Mouse (Mus musculus) heart, embryonic 12.5 days (tissue): ENCODE results near the gene Masp1. TPM values are rescaled to one million over a fixed set of nuclear protein-coding genes. Genes with fewer than 3 reads are reported as not detected.

Experiments
- ATAC-seq: fragments of 200-750 bp; cut with Nextera tagmentation; 2 replicates; pipeline ENCODE4 v1.8.0; 2017; ENCODE audit warnings: moderate TSS enrichment, moderate library complexity; ENCODE audit not compliant: insufficient number of reproducible peaks, low FRiP score
- H3K27ac ChIP-seq: fragments of 300-500 bp; sonication (generic); 2 replicates; pipeline ENCODE4 v1.5.1; 2016; ENCODE audit warnings: mild to moderate bottlenecking, moderate library complexity; ENCODE audit not compliant: poor library complexity, severe bottlenecking
- H3K27me3 ChIP-seq: fragments of 300-500 bp; sonication (generic); replicated peaks from 2 replicates; pipeline ENCODE4 v1.6.1; 2016; ENCODE audit warnings: mild to moderate bottlenecking, moderate library complexity
- H3K36me3 ChIP-seq: fragments of 300-500 bp; sonication (generic); 2 replicates; pipeline ENCODE4 v1.6.1; 2016; ENCODE audit warnings: mild to moderate bottlenecking, moderate library complexity
- H3K4me1 ChIP-seq: fragments of 300-500 bp; sonication (generic); replicated peaks from 2 replicates; pipeline ENCODE4 v1.6.1; 2016; ENCODE audit warnings: mild to moderate bottlenecking
- H3K4me2 ChIP-seq: fragments of 300-500 bp; sonication (generic); 2 replicates; pipeline ENCODE4 v1.6.1; 2016; ENCODE audit warnings: mild to moderate bottlenecking, moderate library complexity
- H3K4me3 ChIP-seq: fragments of 300-500 bp; sonication (generic); 2 replicates; pipeline ENCODE4 v1.5.1; 2016; ENCODE audit warnings: mild to moderate bottlenecking
- H3K9ac ChIP-seq: fragments of 300-500 bp; sonication (generic); 2 replicates; pipeline ENCODE4 v1.6.1; 2016; ENCODE audit warnings: mild to moderate bottlenecking, moderate library complexity
- H3K9me3 ChIP-seq: fragments of 300-500 bp; sonication (generic); replicated peaks from 2 replicates; pipeline ENCODE4 v1.6.1; 2016; ENCODE audit warnings: mild to moderate bottlenecking, moderate library complexity
- WGBS: fragments of 180-500 bp; shearing (Covaris S2); methylation state at CpG from one replicate; pipeline ENCODE4 v1.1.7; 2016; 5-methylcytosine and 5-hydroxymethylcytosine counted together
- polyA plus RNA-seq: library from polyadenylated mRNA; unstranded; fragments of >200 nt; fragmentation: Nextera tagmentation; extraction: Ambion mirVana; gene quantifications from 2 replicates; pipeline ENCODE4 v1.2.1, GENCODE M21; 2016

Masp1 gene
- polyA plus RNA-seq = 12.4 and 14.5 TPM in 2 replicates

GRCm38 (mm10) chr16:23520235-23520871 lies at the start of gene Masp1, which contains the start of gene Rtp4:
Gene Masp1, minus strand, starts transcription at chr16:23520815.
Gene Rtp4, plus strand, starts transcription at chr16:23520291.
- H3K4me3 ChIP-seq = peak within 1 kb of the TSS; percentile 47
- H3K4me2 ChIP-seq = peak within 1 kb of the TSS; percentile 74
- H3K27me3 ChIP-seq = 0 out of 2 replicates have a peak, but pooled peaks cover 6% of the 10 kb centered on the region
- peaks cover 56% of the 10 kb centered on the region for H3K4me1 ChIP-seq
- no peaks in the 10 kb centered on the region for H3K36me3 ChIP-seq
- peak within 1 kb of the TSS; percentile 61 for H3K27ac ChIP-seq
- 0 out of 2 replicates have a peak, but pooled peaks have one; percentile 23 for ATAC-seq
- WGBS = 1% methylated on average over 12 of the region's 12 CpGs
- H3K9me3 ChIP-seq = 0 out of 2 replicates have a peak, but pooled peaks cover under 1% of the 10 kb centered on the region
- H3K9ac ChIP-seq = peak within 1 kb of the TSS; percentile 65

- WGBS = 62% methylated on average over 4 of the region's 4 CpGs
- no peak overlapping the region for H3K4me3 ChIP-seq
- H3K4me1 ChIP-seq = no peaks in the 10 kb centered on the region
- H3K36me3 ChIP-seq = no peaks in the 10 kb centered on the region
- no peak overlapping the region for H3K4me2 ChIP-seq
- no peaks in the 10 kb centered on the region for H3K27me3 ChIP-seq
- H3K27ac ChIP-seq = no peak overlapping the region
- no peak overlapping the region for H3K9ac ChIP-seq
- no peak for ATAC-seq
- H3K9me3 ChIP-seq = no peaks in the 10 kb centered on the region
Observed at GRCm38 (mm10) chr16:23568369-23568958, 47.8 kb upstream of the Masp1 start.

- no peaks in the 10 kb centered on the region for H3K9me3 ChIP-seq
- no peak overlapping the region for H3K9ac ChIP-seq
- H3K4me1 ChIP-seq = no peaks in the 10 kb centered on the region
- H3K36me3 ChIP-seq = no peaks in the 10 kb centered on the region
- H3K4me3 ChIP-seq = no peak overlapping the region
- no peaks in the 10 kb centered on the region for H3K27me3 ChIP-seq
- ATAC-seq = no peak
- H3K27ac ChIP-seq = no peak overlapping the region
- WGBS = 87% methylated on average over 2 of the region's 2 CpGs
- H3K4me2 ChIP-seq = no peak overlapping the region
Observed at GRCm38 (mm10) chr16:23557669-23558068, 37.1 kb upstream of the Masp1 start.

DNA sequence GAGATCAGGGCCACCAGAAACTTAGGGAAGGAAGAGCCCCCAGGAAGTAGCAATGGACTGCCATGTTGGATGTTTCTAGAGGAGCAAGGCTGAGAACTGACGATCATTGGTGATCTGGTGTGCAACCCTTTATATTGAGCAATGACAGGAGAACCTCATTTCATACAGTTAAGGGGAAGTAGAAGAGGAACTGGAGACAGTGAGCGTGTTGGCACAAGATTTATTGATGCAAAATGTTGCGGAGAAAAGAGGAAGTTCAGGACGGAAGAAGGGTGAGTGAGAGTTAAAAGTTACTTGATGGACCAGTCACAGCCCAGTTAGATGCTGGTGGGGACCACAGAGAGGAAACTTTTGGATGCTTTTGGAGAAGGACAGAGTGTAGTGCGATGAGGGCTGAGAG lies 36.6 kb upstream of the Masp1 start:
- 79% methylated on average over 5 of the region's 5 CpGs for WGBS

GRCm38 (mm10) chr16:23554673-23555072 lies 34.1 kb upstream of the Masp1 start:
- 75% methylated on average over 5 of the region's 5 CpGs for WGBS
- H3K27me3 ChIP-seq = peaks cover 7% of the 10 kb centered on the region; the same call in 1 of the 2 replicates
- H3K4me3 ChIP-seq = no peak overlapping the region
- H3K9me3 ChIP-seq = no peaks in the 10 kb centered on the region
- H3K4me1 ChIP-seq = no peaks in the 10 kb centered on the region
- no peak overlapping the region for H3K9ac ChIP-seq
- H3K36me3 ChIP-seq = no peaks in the 10 kb centered on the region
- no peak overlapping the region for H3K4me2 ChIP-seq
- H3K27ac ChIP-seq = no peak overlapping the region
- no peak for ATAC-seq

More for the DNA sequence above, 36.6 kb upstream of the Masp1 start:
- H3K36me3 ChIP-seq = no peaks in the 10 kb centered on the region
- no peak overlapping the region for H3K9ac ChIP-seq
- no peak for ATAC-seq
- H3K27me3 ChIP-seq = no peaks in the 10 kb centered on the region
- H3K9me3 ChIP-seq = no peaks in the 10 kb centered on the region
- no peak overlapping the region for H3K4me2 ChIP-seq
- no peaks in the 10 kb centered on the region for H3K4me1 ChIP-seq
- no peak overlapping the region for H3K27ac ChIP-seq
- no peak overlapping the region for H3K4me3 ChIP-seq

GRCm38 (mm10) chr16:23550981-23551582 lies 30.5 kb upstream of the Masp1 start:
- H3K27ac ChIP-seq = no peak overlapping the region
- H3K9me3 ChIP-seq = no peaks in the 10 kb centered on the region
- no peaks in the 10 kb centered on the region for H3K36me3 ChIP-seq
- no peak overlapping the region for H3K9ac ChIP-seq
- H3K4me3 ChIP-seq = no peak overlapping the region
- WGBS = 81% methylated on average over 18 of the region's 18 CpGs
- no peaks in the 10 kb centered on the region for H3K4me1 ChIP-seq
- H3K27me3 ChIP-seq = peaks cover 21% of the 10 kb centered on the region; the same call in 1 of the 2 replicates
- no peak overlapping the region for H3K4me2 ChIP-seq
- no peak for ATAC-seq

- Histone ChIP-seq H3K4me3 (no peak overlapping the region), H3K27me3 (peaks cover 22% of the 10 kb centered on the region), H3K9ac (no peak overlapping the region), H3K4me2 (no peak overlapping the region), H3K4me1 (no peaks in the 10 kb centered on the region), H3K27ac (no peak overlapping the region), H3K9me3 (no peaks in the 10 kb centered on the region), H3K36me3 (no peaks in the 10 kb centered on the region)
- no peak for ATAC-seq
- WGBS = 45% methylated on average over 8 of the region's 8 CpGs
Observed at GRCm38 (mm10) chr16:23550346-23550980, 29.8 kb upstream of the Masp1 start.

- no peak for ATAC-seq
- WGBS = 82% methylated on average over 4 of the region's 4 CpGs
- no peaks in the 10 kb centered on the region for H3K36me3 ChIP-seq
Observed at GRCm38 (mm10) chr16:23547783-23548182, 27.2 kb upstream of the Masp1 start.

DNA sequence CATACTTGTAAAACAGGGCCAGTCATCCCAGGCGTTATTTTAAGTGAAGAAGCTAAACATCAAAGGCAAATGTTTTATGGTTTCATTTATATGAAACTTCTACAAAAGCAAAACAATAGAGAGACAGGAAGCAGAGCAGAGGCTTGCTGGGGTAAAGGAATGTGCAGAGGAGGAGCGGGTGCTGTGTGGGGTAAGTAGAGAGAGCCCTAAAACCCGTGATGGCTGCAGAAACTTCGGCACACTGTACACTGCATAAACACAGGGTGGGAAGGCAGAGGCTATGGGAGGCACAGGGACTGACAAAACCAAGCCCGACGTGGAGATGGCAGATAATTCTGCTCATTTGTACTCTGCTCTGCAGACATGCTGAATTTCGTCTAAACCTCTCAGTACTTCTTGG lies 23.7 kb upstream of the Masp1 start:
- no peaks in the 10 kb centered on the region for H3K36me3 ChIP-seq
- H3K27ac ChIP-seq = no peak overlapping the region
- no peak for ATAC-seq
- no peak overlapping the region for H3K9ac ChIP-seq
- peaks cover 26% of the 10 kb centered on the region for H3K27me3 ChIP-seq
- H3K4me2 ChIP-seq = no peak overlapping the region
- 58% methylated on average over 7 of the region's 7 CpGs for WGBS
- no peak overlapping the region for H3K4me3 ChIP-seq
- H3K9me3 ChIP-seq = no peaks in the 10 kb centered on the region
- no peaks in the 10 kb centered on the region for H3K4me1 ChIP-seq

More at GRCm38 (mm10) chr16:23547783-23548182, 27.2 kb upstream of the Masp1 start:
- Histone ChIP-seq H3K9me3 (no peaks in the 10 kb centered on the region), H3K27me3 (peaks cover 30% of the 10 kb centered on the region), H3K9ac (no peak overlapping the region), H3K4me1 (no peaks in the 10 kb centered on the region), H3K4me3 (no peak overlapping the region), H3K4me2 (no peak overlapping the region), H3K27ac (no peak overlapping the region)

DNA sequence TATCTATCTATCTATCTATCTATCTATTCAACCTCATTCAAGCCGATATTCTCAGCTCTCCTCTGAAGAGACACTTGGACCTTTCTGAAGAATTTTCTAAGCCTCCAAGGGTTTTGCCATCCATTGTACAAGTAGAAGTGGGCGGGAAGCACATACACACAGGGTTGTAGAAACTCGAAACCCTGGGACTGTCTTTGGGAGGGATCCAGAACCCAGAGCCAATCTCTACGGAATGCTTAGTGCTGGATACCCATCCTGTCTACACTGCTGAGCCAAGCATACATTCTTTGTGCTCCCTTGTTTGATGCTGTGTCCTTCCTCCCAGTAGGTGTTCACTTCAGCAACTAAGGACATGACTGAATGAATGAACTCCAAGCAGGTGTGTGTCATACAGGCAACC lies 22.3 kb upstream of the Masp1 start:
- H3K27me3 ChIP-seq = peaks cover 21% of the 10 kb centered on the region
- 73% methylated on average over 4 of the region's 4 CpGs for WGBS
- no peak overlapping the region for H3K4me3 ChIP-seq
- no peak overlapping the region for H3K9ac ChIP-seq
- H3K36me3 ChIP-seq = no peaks in the 10 kb centered on the region
- no peaks in the 10 kb centered on the region for H3K4me1 ChIP-seq
- ATAC-seq = no peak
- no peak overlapping the region for H3K4me2 ChIP-seq
- no peak overlapping the region for H3K27ac ChIP-seq
- no peaks in the 10 kb centered on the region for H3K9me3 ChIP-seq

GRCm38 (mm10) chr16:23541046-23541445 lies 20.4 kb upstream of the Masp1 start:
- H3K4me3 ChIP-seq = no peak overlapping the region
- 54% methylated on average over 4 of the region's 4 CpGs for WGBS
- H3K27ac ChIP-seq = no peak overlapping the region
- no peak overlapping the region for H3K4me2 ChIP-seq
- no peaks in the 10 kb centered on the region for H3K36me3 ChIP-seq
- ATAC-seq = no peak
- H3K4me1 ChIP-seq = no peaks in the 10 kb centered on the region
- no peaks in the 10 kb centered on the region for H3K9me3 ChIP-seq
- peaks cover 11% of the 10 kb centered on the region for H3K27me3 ChIP-seq
- no peak overlapping the region for H3K9ac ChIP-seq
